Mouse (Mus musculus) MEL (cell line): ENCODE results near the gene Als2. TPM values are rescaled to one million over a fixed set of nuclear protein-coding genes. Genes with fewer than 3 reads are reported as not detected.

ENCODE experiments used
- DNase-seq: peaks from one replicate; pipeline ENCODE4 v3.0.0; 2011; ENCODE audit warnings: low read depth, low spot score
- H3K27ac ChIP-seq: 2 replicates; pipeline ENCODE4 v1.5.1; 2012; ENCODE audit warnings: low read depth, mild to moderate bottlenecking, control low read depth, low read length, moderate library complexity; ENCODE audit not compliant: control insufficient read depth
- H3K27me3 ChIP-seq, 2 experiments: fragments of 150-350 bp in 1 of 2; sonication (generic) in 1 of 2; 2 replicates each; pipeline ENCODE4 v1.6.1; 2012; ENCODE audit warnings: low read length in 2 of 2, mild to moderate bottlenecking in 2 of 2, improper control_type of control experiment in 1 of 2, moderate library complexity in 1 of 2; ENCODE audit not compliant: insufficient read depth in 2 of 2, control insufficient read depth in 1 of 2
- H3K36me3 ChIP-seq, 2 experiments: 2 replicates each; pipeline ENCODE4 v1.6.1; 2012 to 2014; ENCODE audit warnings: low read length in 2 of 2, improper control_type of control experiment in 1 of 2, inconsistent platforms in 1 of 2, mild to moderate bottlenecking in 1 of 2; ENCODE audit not compliant: insufficient read depth in 2 of 2, control insufficient read depth in 1 of 2
- H3K4me1 ChIP-seq, 2 experiments: fragments of 150-350 bp in 1 of 2; sonication (generic) in 1 of 2; 2 replicates each; pipeline ENCODE4 v1.6.1; 2012; ENCODE audit warnings: low read length in 2 of 2, improper control_type of control experiment in 1 of 2, mild to moderate bottlenecking in 1 of 2; ENCODE audit not compliant: insufficient read depth in 2 of 2, control insufficient read depth in 1 of 2
- H3K4me3 ChIP-seq, 2 experiments: fragments of 150-350 bp in 1 of 2; sonication (generic) in 1 of 2; 2 replicates each; pipeline ENCODE4 v1.5.1; 2012; ENCODE audit warnings: low read depth in 2 of 2, low read length in 2 of 2, mild to moderate bottlenecking in 2 of 2, moderate library complexity in 2 of 2, control low read depth in 1 of 2, improper control_type of control experiment in 1 of 2; ENCODE audit not compliant: control insufficient read depth in 1 of 2, insufficient read depth in 1 of 2
- H3K79me2 ChIP-seq: 2 replicates; pipeline ENCODE4 v1.6.1; 2012; ENCODE audit warnings: mild to moderate bottlenecking, low read length, moderate library complexity; ENCODE audit not compliant: control insufficient read depth, poor library complexity, insufficient read depth
- H3K9ac ChIP-seq: 2 replicates; pipeline ENCODE4 v1.6.1; 2012; ENCODE audit warnings: low read depth, mild to moderate bottlenecking, control low read depth, low read length, moderate library complexity; ENCODE audit not compliant: control insufficient read depth, poor library complexity, severe bottlenecking
- H3K9me3 ChIP-seq: fragments of 150-350 bp; sonication (generic); replicated peaks from 2 replicates; pipeline ENCODE4 v1.6.1; 2012; ENCODE audit warnings: mild to moderate bottlenecking, low read length, improper control_type of control experiment, moderate library complexity; ENCODE audit not compliant: insufficient read depth
- CTCF ChIP-seq, 3 experiments: IDR thresholded peaks in 2 of 3; conservative IDR thresholded peaks in 1 of 3; 2 replicates each; pipeline ENCODE4 v1.5.1; 2011 to 2012; ENCODE audit warnings: low read length in 3 of 3, low read depth in 2 of 3, mild to moderate bottlenecking in 2 of 3, improper control_type of control experiment in 1 of 3, inconsistent platforms in 1 of 3, mixed read lengths in 1 of 3, moderate library complexity in 1 of 3; ENCODE audit not compliant: control insufficient read depth in 1 of 3, insufficient read depth in 1 of 3, poor library complexity in 1 of 3, severe bottlenecking in 1 of 3
- E2F4 ChIP-seq: IDR thresholded peaks from 2 replicates; pipeline ENCODE4 v1.6.1; 2011; ENCODE audit warnings: low read depth, low read length, improper control_type of control experiment, borderline replicate concordance
- ETS1 ChIP-seq: IDR thresholded peaks from 2 replicates; pipeline ENCODE4 v1.6.1; 2012; ENCODE audit warnings: low read depth, mild to moderate bottlenecking, inconsistent platforms, low read length, improper control_type of control experiment, moderate library complexity
- GATA1 ChIP-seq: IDR thresholded peaks from 2 replicates; pipeline ENCODE4 v1.6.1; 2011; ENCODE audit warnings: low read depth, low read length, improper control_type of control experiment
- HCFC1 ChIP-seq: IDR thresholded peaks from 2 replicates; pipeline ENCODE4 v1.6.1; 2012; ENCODE audit warnings: low read depth, mild to moderate bottlenecking, inconsistent platforms, low read length, improper control_type of control experiment, moderate library complexity
- KAT2A ChIP-seq: conservative IDR thresholded peaks from 2 replicates; pipeline ENCODE4 v1.6.1; 2012; ENCODE audit warnings: low read depth, low read length, improper control_type of control experiment, inconsistent platforms
- MAFK ChIP-seq: IDR thresholded peaks from 2 replicates; pipeline ENCODE4 v1.6.1; 2011; ENCODE audit warnings: low read depth, mild to moderate bottlenecking, low read length, improper control_type of control experiment, borderline replicate concordance
- MEF2A ChIP-seq: IDR thresholded peaks from 2 replicates; pipeline ENCODE4 v1.6.1; 2014; ENCODE audit warnings: low read depth, mild to moderate bottlenecking, inconsistent platforms, low read length, improper control_type of control experiment; ENCODE audit not compliant: poor library complexity, insufficient replicate concordance, severe bottlenecking; ENCODE audit errors: extremely low read depth
- MYC ChIP-seq: IDR thresholded peaks from 2 replicates; pipeline ENCODE4 v1.6.1; 2011; ENCODE audit warnings: low read depth, mild to moderate bottlenecking, low read length, improper control_type of control experiment, moderate library complexity
- POLR2A ChIP-seq, 2 experiments: IDR thresholded peaks; 2 replicates each; pipeline ENCODE4 v1.6.1; 2011 to 2012; ENCODE audit warnings: low read length in 2 of 2, mild to moderate bottlenecking in 2 of 2, control low read depth in 1 of 2, improper control_type of control experiment in 1 of 2, low read depth in 1 of 2, moderate library complexity in 1 of 2; ENCODE audit not compliant: control insufficient read depth in 1 of 2, insufficient read depth in 1 of 2, poor library complexity in 1 of 2
- POLR2AphosphoS2 ChIP-seq: IDR thresholded peaks from 2 replicates; pipeline ENCODE4 v1.6.1; 2011; ENCODE audit warnings: low read length, improper control_type of control experiment
- POLR2AphosphoS5 ChIP-seq: IDR thresholded peaks from 2 replicates; pipeline ENCODE4 v1.6.1; 2012; ENCODE audit warnings: low read depth, borderline replicate concordance, mild to moderate bottlenecking, inconsistent platforms, low read length, moderate library complexity, mixed read lengths
- RCOR1 ChIP-seq: IDR thresholded peaks from 2 replicates; pipeline ENCODE4 v1.6.1; 2012; ENCODE audit warnings: low read depth, mild to moderate bottlenecking, inconsistent platforms, low read length, improper control_type of control experiment
- SMC3 ChIP-seq: IDR thresholded peaks from 2 replicates; pipeline ENCODE4 v1.6.1; 2011; ENCODE audit warnings: low read depth, low read length, improper control_type of control experiment
- TAL1 ChIP-seq: IDR thresholded peaks from 2 replicates; pipeline ENCODE4 v1.6.1; 2012; ENCODE audit warnings: mild to moderate bottlenecking, inconsistent platforms, low read length, moderate library complexity, mixed read lengths
- TCF12 ChIP-seq: IDR thresholded peaks from 2 replicates; pipeline ENCODE4 v1.6.1; 2014; ENCODE audit warnings: low read depth, mild to moderate bottlenecking, inconsistent platforms, low read length, improper control_type of control experiment, moderate library complexity
- USF1 ChIP-seq: IDR thresholded peaks from 2 replicates; pipeline ENCODE4 v1.6.1; 2014; ENCODE audit warnings: low read depth, mild to moderate bottlenecking, inconsistent platforms, low read length, improper control_type of control experiment, moderate library complexity
- USF2 ChIP-seq, 2 experiments: IDR thresholded peaks; 2 replicates each; pipeline ENCODE4 v1.6.1; 2011 to 2012; ENCODE audit warnings: improper control_type of control experiment in 2 of 2, low read length in 2 of 2, borderline replicate concordance in 1 of 2, inconsistent platforms in 1 of 2, low read depth in 1 of 2, mild to moderate bottlenecking in 1 of 2; ENCODE audit not compliant: insufficient read depth in 1 of 2
- ZC3H11A ChIP-seq: IDR thresholded peaks from 2 replicates; pipeline ENCODE4 v1.6.1; 2012; ENCODE audit warnings: low read depth, mild to moderate bottlenecking, inconsistent platforms, low read length, improper control_type of control experiment
- ZMIZ1 ChIP-seq: IDR thresholded peaks from 2 replicates; pipeline ENCODE4 v1.6.1; 2012; ENCODE audit warnings: low read depth, mild to moderate bottlenecking, inconsistent platforms, low read length, improper control_type of control experiment, moderate library complexity
- polyA plus RNA-seq, 2 experiments: library from polyadenylated mRNA; stranded (reverse) in 1 of 2; unstranded in 1 of 2; fragments of >175 nt in 1 of 2; fragments of >200 nt in 1 of 2; gene quantifications; 2 replicates each; pipeline versions ENCODE4 v1.2.1 to v1.2.4; 2012; ENCODE audit warnings: low replicate concordance in 2 of 2, low read depth in 1 of 2; ENCODE audit not compliant: insufficient read length in 2 of 2, insufficient read depth in 1 of 2, missing spikeins in 1 of 2
- total RNA-seq: library from RNA; depleted of rRNA; stranded (reverse); fragments of 300-350 nt; gene quantifications from 2 replicates; pipeline ENCODE4 v1.2.3, GENCODE M21; 2012

The Als2 gene
- total and polyA plus RNA-seq, 3 experiments = 7.4 to 8.5 TPM; not detected in 1

DNA sequence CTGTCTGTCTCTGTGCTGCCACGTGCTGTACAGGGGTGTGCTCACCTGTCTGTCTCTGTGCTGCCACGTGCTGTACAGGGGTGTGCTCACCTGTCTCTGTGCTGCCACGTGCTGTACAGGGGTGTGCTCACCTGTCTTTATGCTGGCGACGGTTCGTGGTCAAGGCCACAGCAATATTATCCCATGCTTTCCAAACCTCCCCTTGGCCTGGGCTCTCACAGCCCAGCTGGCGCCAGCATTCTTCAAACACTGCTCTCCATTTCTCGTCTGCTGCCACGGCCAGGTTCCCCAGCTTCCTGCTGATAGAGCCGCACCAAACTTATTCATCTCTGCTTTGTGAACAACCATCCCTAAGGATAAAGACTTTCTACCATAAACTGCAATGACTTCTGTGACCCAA lies 58.6 kb downstream of the Als2 start:
- H3K4me3 ChIP-seq = no peak overlapping the region
- H3K79me2 ChIP-seq = no peaks in the 10 kb centered on the region
- H3K36me3 ChIP-seq = peaks cover 0 to 19% of the 10 kb centered on the region in 2 experiments; a peak in 2 of 4 replicates
- TF ChIP-seq MAFK = no peak
- no peak for TF ChIP-seq RCOR1
- H3K27me3 ChIP-seq = no peaks in the 10 kb centered on the region
- peaks cover 7 to 16% of the 10 kb centered on the region in 2 experiments for H3K4me1 ChIP-seq
- no peaks in the 10 kb centered on the region for H3K9me3 ChIP-seq
- no peak overlapping the region for H3K27ac ChIP-seq
- H3K9ac ChIP-seq = no peak overlapping the region
- DNase-seq = no peak

DNA sequence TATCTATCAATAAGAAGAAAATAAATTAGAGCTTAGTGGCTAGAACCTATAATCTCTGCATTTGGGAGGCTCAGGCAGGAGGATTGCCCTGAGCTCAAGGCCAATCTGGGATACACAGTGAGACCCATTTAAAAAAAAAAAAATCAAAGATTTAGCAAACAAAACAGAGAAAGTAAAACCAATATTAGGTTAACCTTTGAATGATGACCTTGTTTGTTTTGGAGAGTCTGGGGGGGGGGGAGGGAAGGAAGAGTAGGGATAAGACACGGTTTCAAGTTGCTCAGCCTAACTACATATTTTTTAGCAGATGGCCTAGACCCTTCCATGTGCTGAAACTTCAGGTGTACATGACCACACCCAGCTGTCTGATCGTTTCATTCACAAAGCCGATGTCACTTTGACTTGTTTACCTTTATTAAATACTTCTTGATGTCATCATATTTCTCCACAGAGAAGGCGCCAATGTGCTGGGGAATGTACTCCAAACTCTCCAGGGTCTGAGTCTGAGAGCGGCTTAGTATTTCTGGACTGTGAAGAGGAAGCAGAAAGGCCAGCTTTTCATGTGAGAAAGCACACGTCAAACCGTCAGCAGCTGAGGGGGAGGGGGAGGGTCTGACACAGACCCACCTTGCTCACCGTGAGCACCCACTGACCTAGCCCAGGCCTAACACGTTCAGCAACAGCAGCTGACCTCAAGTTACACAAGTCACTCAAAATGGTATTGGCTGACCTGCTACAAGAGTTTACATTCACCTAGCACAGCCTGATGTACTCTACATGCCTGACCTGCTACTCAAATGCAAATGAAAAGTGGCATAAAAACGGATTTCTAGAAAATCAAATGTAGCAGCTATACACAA lies 62.3 kb downstream of the Als2 start:
- H3K27ac ChIP-seq = no peak overlapping the region
- no peak overlapping the region for H3K4me3 ChIP-seq
- H3K9me3 ChIP-seq = no peaks in the 10 kb centered on the region
- no peaks in the 10 kb centered on the region for H3K27me3 ChIP-seq
- no peaks in the 10 kb centered on the region for H3K79me2 ChIP-seq
- TF ChIP-seq MYC (no peak), USF2 (IDR thresholded peaks at IDR 0.05; ENCODE audit: borderline replicate concordance in 1 of 2, insufficient read depth in 1 of 2, low read depth in 1 of 2, low read length in 2 of 2) (no peak), POLR2AphosphoS2 (no peak), CTCF (IDR thresholded peaks at IDR 0.05 in 2 of 3, conservative IDR thresholded peaks at IDR 0.05 in 1 of 3; ENCODE audit: control insufficient read depth in 1 of 3, insufficient read depth in 1 of 3, low read depth in 2 of 3, low read length in 3 of 3, poor library complexity in 1 of 3, severe bottlenecking in 1 of 3) (no peak), GATA1 (no peak), ZMIZ1 (no peak), MAFK (no peak), TCF12 (no peak), ZC3H11A (no peak), SMC3 (no peak), MEF2A (no peak), E2F4 (no peak), TAL1 (no peak), POLR2A (IDR thresholded peaks at IDR 0.05; ENCODE audit: control insufficient read depth in 1 of 2, insufficient read depth in 1 of 2, low read depth in 1 of 2, low read length in 2 of 2, poor library complexity in 1 of 2) (no peak), ETS1 (no peak), USF1 (no peak), POLR2AphosphoS5 (no peak), KAT2A (no peak), HCFC1 (no peak)
- H3K36me3 ChIP-seq = peaks cover 0 to 23% of the 10 kb centered on the region in 2 experiments; a peak in 2 of 4 replicates
- H3K9ac ChIP-seq = no peak overlapping the region
- H3K4me1 ChIP-seq = peaks cover 5 to 21% of the 10 kb centered on the region in 2 experiments
- DNase-seq = no peak
